Mouse (Mus musculus) thymus, postnatal 10 days (tissue): ENCODE measurements at regions not wholly inside any gene's neighbourhood (a gene's known extent, or its start where the extent isn't known, plus 50 kb on each side); places are given as distances from the start of the nearest gene placed in this dataset.
"Not testable (repeated sequence)": the region's sequence is repeated elsewhere in the genome, so short reads cannot be mapped to it uniquely, and the experiment has no call there.

ENCODE experiments used
- DNase-seq, 2 experiments: peaks; one replicate each; pipeline ENCODE4 v3.0.0; 2021; ENCODE audit warnings: low spot score in 2 of 2

GRCm38 (mm10) chr5:78075203-78075602 is 667.4 kb upstream of the Igfbp7 start:
- no peak for DNase-seq

DNA sequence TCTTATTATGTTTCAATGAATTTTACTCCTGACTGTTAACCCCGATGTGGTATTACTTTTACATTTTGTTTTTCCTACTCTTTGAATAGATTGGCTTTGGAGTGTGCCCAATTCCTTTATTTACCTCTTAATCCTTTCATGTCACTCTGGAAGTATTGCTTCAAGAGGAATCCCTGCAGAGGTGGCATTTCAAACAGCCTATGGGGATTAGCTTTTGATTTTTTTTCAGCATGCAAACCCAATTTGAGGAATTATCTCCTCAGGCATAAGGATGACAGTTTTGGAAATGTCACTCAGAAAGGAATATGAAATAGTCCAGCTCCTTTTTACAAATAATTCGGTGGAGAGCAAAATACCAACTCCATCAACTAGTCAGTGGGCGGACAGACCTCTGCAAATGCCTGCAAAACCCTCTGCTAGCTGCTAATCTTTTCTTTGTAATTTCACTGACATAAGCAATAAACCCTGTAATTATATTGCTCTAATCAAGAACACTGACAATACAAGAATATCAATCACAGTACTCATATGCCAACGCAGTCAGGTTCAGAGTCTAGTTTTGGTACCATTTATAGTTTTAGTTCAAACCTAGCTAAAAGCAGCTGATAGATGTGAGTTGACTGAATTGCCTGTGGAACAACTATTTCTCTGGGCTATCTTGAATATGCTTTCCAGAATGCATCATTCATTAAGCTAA is 624.9 kb upstream of the Igfbp7 start:
- no peak for DNase-seq

DNA sequence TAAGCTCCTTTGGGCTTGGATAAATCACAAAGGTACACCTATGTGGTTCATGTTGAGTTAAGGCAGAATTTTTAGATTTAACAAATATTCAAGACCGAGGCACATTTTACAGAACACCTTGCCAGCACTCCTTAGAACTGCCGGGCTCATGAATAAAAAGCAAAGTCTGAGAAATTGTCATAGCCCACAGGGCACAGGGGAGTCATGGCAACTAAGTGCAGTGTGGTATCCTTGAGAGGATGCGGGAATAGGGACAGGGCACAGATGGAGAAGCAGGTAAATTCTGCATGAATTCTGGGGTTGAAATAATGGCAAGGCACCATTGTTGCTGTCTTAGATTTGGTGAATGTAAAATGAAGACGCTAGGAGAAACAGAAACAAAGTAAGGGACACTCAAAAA is 609.7 kb upstream of the Igfbp7 start:
- no peak for DNase-seq

- no peak for DNase-seq
These were observed 578.7 kb upstream of the Igfbp7 start for GRCm38 (mm10) chr5:77986449-77987047.

GRCm38 (mm10) chr5:77985269-77985668 is 577.4 kb upstream of the Igfbp7 start:
- no peak for DNase-seq

DNA sequence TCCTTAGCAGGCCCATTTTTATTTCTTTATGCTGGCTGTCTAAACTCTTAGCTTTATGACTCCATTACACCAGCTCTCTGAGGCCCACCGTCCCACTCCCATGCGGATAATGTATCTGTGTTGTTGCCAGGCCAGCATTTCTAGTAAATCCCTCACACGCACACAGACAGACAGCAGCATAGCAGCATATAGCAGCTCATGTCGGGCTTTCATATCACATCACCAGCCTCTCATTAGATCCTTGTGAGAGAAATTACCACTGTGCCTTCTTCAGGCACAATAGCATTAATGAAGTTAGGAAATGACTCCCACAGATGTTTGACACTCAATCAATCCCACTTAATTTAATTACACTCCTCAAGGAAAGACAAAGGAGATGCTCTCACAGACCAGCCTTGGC is 532.2 kb upstream of the Igfbp7 start:
- not testable (repeated sequence) for DNase-seq

DNA sequence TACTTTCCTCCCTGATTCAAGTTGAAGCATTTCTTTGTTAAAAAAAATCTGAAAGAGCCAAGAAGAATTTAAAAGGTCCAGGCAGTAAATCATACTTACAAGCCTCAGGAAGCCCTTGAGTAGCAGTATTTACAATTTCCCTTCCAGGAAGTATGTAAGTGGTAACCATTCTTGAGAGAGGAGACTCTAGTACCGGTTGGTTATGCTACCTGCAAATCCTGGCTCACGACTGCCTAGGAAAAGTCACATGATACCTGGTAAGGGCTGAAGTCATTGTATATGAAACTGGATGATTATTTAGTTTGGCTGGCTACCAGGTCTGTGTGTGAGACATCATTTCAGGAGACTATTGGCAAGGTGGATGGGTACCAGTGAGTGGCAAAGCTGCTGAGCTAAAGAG is 524.0 kb upstream of the Igfbp7 start:
- no peak for DNase-seq

DNA sequence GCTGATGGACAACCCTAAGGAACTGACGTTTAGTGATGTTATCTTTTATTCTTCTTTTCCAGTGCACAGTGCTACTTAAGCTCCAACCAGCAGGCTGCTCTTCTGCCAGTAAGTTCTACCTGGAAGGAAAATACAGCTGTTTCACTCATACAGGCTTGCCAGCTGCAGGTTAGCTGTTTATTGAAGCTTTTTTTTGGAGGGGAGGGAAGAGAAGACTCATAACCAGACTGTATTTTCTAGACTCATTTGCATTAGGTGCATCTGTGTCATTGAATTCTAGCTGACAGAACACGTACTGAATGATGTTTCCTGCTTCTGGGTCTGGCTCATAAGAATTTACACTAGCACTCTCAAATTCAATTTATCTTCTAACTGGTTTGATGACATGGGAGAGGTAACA is 513.3 kb upstream of the Igfbp7 start:
- DNase-seq = no peak

DNA sequence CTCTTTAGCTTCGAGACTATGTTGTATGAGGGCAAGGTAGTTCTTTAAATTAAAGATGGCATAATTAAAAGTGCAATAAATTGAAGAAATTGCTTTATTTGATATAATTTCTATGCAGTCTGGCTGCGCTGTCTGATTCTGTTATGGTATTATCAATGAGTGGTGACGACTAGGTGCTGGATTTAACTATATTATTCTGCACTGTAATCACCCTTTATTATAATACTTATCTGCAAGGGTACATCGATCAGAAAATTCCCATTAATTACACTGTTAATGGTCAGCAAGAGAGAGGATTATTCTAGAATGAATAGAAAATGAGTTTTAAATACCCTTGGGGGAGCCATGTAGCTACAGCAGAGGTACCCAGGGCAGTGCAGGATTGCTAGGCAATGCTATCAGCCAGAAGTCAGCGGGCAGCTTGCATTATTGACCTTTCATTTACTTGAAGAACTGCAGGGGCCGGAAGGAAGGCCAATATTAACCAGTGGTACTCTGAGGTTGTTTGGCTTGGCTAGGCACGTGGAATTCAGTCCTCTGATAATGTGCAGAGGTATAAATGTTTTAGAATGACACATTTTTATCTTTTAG is 509.3 kb upstream of the Igfbp7 start:
- no peak for DNase-seq

GRCm38 (mm10) chr5:77916375-77916774 is 508.5 kb upstream of the Igfbp7 start:
- DNase-seq = no peak

DNA sequence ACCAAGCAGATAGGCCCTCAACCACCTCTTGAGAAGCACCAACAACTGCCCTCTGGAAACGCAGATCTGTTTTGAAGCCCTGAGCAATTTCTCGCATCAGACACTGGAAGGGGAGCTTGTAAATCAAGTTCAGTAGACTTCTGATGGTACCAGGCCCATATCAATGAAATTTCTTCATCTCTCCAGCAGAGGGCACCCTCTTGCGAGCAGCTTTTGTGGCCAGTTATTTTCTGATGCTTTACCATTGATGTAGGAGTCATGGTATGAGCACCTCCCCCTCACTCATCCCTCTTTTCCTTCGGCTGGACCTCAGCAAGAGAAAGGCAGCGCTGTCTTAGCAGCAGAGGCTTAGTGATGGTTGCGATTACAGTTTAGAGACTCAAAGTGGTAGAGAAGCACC is 501.4 kb upstream of the Igfbp7 start:
- no peak for DNase-seq

- not testable (repeated sequence) for DNase-seq
These were observed 484.2 kb upstream of the Igfbp7 start for GRCm38 (mm10) chr5:77892024-77892423.

DNA sequence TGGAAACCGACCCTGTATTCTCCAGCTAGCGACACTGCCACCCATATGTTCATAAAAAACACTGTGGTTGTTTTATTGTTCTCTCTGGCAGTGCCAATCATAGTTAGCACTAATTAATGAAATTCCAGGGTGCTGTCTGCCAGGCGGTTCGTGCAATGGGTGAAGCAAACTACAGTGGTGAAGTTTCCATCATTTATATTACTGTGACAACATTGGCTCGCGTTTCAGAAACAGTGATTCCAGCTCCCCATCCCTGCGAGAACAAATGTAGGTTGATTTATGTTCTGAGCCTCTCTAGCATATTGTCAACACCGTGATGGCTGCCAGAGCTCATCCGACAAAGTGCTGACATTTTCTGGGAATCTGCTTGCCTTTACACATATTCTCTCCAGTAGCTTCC is 480.7 kb upstream of the Igfbp7 start:
- no peak for DNase-seq

- DNase-seq = no peak
These were observed 463.6 kb upstream of the Igfbp7 start for GRCm38 (mm10) chr5:77871403-77871802.

DNA sequence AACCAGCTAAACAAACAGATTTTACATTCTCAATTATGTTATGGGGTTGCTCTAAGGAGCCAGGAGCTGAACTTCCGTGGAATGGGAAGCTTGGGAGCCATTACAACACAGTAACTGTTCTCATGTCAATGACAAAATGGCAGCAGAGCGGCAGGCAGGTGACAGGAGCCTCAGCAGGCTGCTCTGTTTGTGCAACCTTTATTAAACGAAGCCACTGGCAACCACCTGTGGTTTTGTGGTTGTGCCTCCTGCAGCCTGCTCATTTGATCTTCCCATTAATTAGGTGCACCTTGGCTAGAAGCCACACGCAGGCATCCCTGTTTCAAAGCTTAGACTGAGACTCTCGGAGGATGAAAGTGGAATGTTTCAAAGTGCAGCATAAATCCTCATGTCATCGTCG is 457.5 kb upstream of the Igfbp7 start:
- DNase-seq = no peak

DNA sequence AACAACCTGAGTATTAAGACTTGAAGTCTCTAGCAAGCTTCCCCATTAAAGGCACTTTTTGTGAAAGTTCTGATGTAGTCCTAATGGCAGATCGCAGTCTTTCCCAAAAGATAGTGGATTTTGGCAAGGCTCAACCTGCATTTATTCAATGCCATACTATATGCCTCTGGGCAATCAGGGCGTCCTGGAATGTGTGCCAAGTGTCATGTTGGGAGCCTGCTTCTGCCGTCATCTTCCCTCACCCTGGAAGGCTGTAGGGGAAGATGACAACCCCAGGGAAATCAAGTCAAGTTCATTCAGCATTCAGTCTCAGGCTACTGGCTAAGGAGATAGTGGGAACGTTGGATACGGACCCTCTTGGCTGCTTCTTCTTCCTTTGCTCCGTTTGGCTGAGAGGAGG is 447.4 kb upstream of the Igfbp7 start:
- DNase-seq = no peak

GRCm38 (mm10) chr5:77853999-77854784 is 446.4 kb upstream of the Igfbp7 start:
- no peak for DNase-seq

DNA sequence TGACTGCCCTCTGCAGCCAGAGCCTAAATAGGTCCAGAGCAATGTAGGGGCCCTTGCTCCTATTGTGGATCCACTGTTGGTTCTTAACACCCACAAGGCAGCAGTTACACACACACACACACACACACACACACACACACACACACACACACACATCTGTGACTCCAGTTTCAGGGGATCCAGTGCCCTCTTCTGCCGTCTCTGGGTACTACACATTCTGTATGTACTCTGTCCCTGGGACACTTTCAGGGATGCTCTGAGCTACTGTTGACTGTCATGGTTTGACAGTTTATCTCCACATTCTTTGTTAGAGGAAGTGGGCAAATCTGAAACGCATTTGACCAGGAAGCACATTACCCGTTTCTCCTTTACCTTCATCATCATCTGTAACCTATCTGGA is 443.8 kb upstream of the Igfbp7 start:
- no peak for DNase-seq

- no peak for DNase-seq
These were observed 430.6 kb upstream of the Igfbp7 start for GRCm38 (mm10) chr5:77838186-77839097.

DNA sequence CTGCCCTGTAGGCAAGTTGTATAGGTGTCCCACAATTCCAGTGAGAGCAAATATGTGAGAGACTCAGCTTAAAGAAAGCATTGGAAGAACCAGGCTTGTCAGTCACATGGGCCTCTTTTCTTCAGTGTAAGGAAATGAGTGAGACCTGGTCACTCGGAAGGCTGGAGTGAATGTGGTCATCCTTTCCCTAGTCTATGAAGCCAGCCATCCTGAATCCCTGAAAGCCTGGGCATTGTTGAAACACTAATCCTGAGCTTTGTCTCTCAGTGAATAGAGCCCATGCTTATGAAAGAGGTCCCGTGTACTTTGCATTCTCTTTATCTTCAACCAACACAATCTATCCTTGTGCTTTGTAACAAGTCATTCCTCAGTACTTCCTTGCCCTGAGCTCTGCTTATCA is 420.1 kb upstream of the Igfbp7 start:
- DNase-seq = no peak

DNA sequence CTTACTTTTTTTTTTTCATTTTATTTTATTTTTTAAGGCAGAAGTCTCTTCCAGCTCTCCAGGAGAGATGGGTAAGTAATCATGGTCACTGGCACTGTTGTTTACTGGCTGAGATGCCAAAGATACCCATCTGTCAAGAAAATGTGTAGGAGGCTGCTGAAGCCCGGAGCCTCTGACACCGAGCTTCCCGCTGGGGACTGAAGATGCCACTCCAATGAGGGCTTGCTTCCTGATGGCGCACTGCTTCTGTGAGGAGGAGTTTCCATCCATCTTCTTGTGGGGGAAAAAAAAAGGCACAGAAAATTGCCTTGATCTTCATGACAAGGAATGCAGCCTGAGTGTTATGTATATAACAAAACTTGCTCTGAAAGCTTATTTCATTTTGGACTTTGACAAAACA is 418.2 kb upstream of the Igfbp7 start:
- DNase-seq = no peak
